Comparison of ENCODE assay signal across 15 mouse cellular contexts in genomic region chr4:41571490-41571889, GRCm38 (mm10). TPM values are rescaled to one million over a fixed set of nuclear protein-coding genes. Genes with fewer than 3 reads are reported as not detected.
DNase-seq lines count a peak whose midpoint lies in the region; ATAC-seq lines count a peak whose summit lies in the region.
"Had no signal": no experiment of that assay in that cellular context is flagged by ENCODE, and none has a peak within 500 bp of the region (broad histone marks: within the 10 kb centered on the region; RNA-seq: fewer than 3 reads in every experiment).

No protein-coding gene starts in this region.

- no peaks in the 10 kb centered on the region for H3K36me3 ChIP-seq in neural tube, embryonic 11.5 days (ENCODE audit: control insufficient read depth, insufficient read depth, low read length)
- H3K36me3 ChIP-seq: embryonic facial prominence, embryonic 10.5 days; forebrain, embryonic 10.5 days; intestine, embryonic 15.5 days had no signal

- 0 out of 2 replicates have a peak, but pooled peaks cover 2% of the 10 kb centered on the region for H3K27me3 ChIP-seq in neural tube, embryonic 11.5 days (ENCODE audit: control insufficient read depth, insufficient read depth, low read length)

- no peak overlapping the region for H3K27ac ChIP-seq in neural tube, embryonic 11.5 days (ENCODE audit: low read depth, low read length)
- H3K27ac ChIP-seq: embryonic facial prominence, embryonic 10.5 days; forebrain, embryonic 10.5 days; intestine, embryonic 15.5 days had no signal

- 28% methylated on average over 5 of the region's 5 CpGs for WGBS in neural tube, embryonic 11.5 days

- no peak overlapping the region for H3K4me3 ChIP-seq in neural tube, embryonic 11.5 days (ENCODE audit: low read depth, low read length)
- H3K4me3 ChIP-seq: embryonic facial prominence, embryonic 10.5 days; forebrain, embryonic 10.5 days; intestine, embryonic 15.5 days had no signal

- no peaks in the 10 kb centered on the region for H3K9me3 ChIP-seq in neural tube, embryonic 11.5 days (ENCODE audit: control insufficient read depth, low read length)
- H3K9me3 ChIP-seq: embryonic facial prominence, embryonic 10.5 days; forebrain, embryonic 10.5 days; intestine, embryonic 15.5 days had no signal

- peaks cover 10% of the 10 kb centered on the region for H3K4me1 ChIP-seq in neural tube, embryonic 11.5 days (ENCODE audit: control insufficient read depth, insufficient read depth, low read length)

- H3K9ac ChIP-seq in neural tube, embryonic 11.5 days (ENCODE audit: low read length), result no peak overlapping the region
- H3K9ac ChIP-seq: intestine, embryonic 15.5 days had no signal

- no peak for ATAC-seq in neural tube, embryonic 11.5 days (ENCODE audit: insufficient read depth, low FRiP score, low TSS enrichment)
- ATAC-seq: intestine, embryonic 15.5 days had no signal

- H3K4me2 ChIP-seq in neural tube, embryonic 11.5 days (ENCODE audit: low read depth), result no peak overlapping the region
- H3K4me2 ChIP-seq: intestine, embryonic 15.5 days had no signal

- DNase-seq in cerebellum, postnatal 10 days, result peak; percentile 57 to 65
- no peak for DNase-seq in cerebellum, postnatal 36 days
- peak; percentile 45 for DNase-seq in kidney, postnatal 10 days
- no peak for DNase-seq in kidney, adult 11 months
- DNase-seq in neural tube, embryonic 11.5 days (ENCODE audit: low spot score), result peak; percentile 48
- DNase-seq in neural tube, embryonic 10.5 days (ENCODE audit: extremely low spot score, low spot score), result no peak
- peak; percentile 5 for DNase-seq in naive thymus-derived CD4-positive, alpha-beta T cell, adult 2 months (ENCODE audit: low read depth)
- no peak for DNase-seq in adipocyte (ENCODE audit: low spot score)
- DNase-seq: B cell, adult 2 months; gastrocnemius, postnatal 25 days; layer of hippocampus, postnatal 36 days had no signal

RNA-seq across cellular contexts. Expression of gene Dnaic1, which starts 1.9 kb away (rescaled TPM):
- 0.62 and 2.8 TPM in 2 replicates for polyA plus RNA-seq in neural tube, embryonic 11.5 days (2014; fragmentation: Nextera tagmentation; extraction: Ambion mirVana)

RNA-seq across cellular contexts. Expression of gene Fam219a, which starts 2.2 kb away (rescaled TPM):
- polyA plus RNA-seq in neural tube, embryonic 11.5 days (2014; fragmentation: Nextera tagmentation; extraction: Ambion mirVana), result 10.2 and 11.6 TPM in 2 replicates

RNA-seq across cellular contexts. Expression of gene 1110017D15Rik, which starts 54.4 kb away (rescaled TPM):
- polyA plus RNA-seq in neural tube, embryonic 11.5 days (2014; fragmentation: Nextera tagmentation; extraction: Ambion mirVana), result 2.5 and 3.4 TPM in 2 replicates
- polyA plus RNA-seq: liver, adult 2 months had no signal

Comparison
In these comparisons a context has a peak if more than half of its experiments do, and no peak if none do; other contexts are left out.
1. DNase-seq: peak in cerebellum, postnatal 10 days (2 of 2), kidney, postnatal 10 days (single experiment), neural tube, embryonic 11.5 days (single experiment) and naive thymus-derived CD4-positive, alpha-beta T cell, adult 2 months (single experiment); none in cerebellum, postnatal 36 days (0 of 2), kidney, adult 11 months (single experiment), neural tube, embryonic 10.5 days (single experiment) and adipocyte (single experiment).